Comparison of ENCODE assay signal across 8 mouse cellular contexts in the genomic region with DNA sequence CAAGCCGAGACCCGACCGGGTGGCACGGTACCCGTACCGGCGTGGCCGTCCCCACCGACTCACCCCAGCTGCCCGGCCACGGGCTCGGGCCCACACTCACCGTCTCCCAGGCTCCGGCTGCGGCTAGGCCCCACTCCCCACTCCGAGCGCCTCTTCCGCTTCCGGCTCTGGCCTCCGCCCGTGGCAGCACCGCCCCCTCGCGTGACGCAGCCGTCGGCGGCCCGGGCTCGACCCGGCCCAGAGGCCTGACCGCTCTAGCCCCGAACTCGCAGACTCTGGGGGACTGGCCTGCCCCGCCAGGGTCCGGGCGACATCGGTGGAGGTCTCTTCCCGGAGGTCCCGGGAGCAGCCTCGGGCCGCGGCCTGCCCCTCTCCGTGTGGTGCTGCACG. TPM values are rescaled to one million over a fixed set of nuclear protein-coding genes. Genes with fewer than 3 reads are reported as not detected.
DNase-seq lines count a peak whose midpoint lies in the region; ATAC-seq and TF ChIP-seq lines count a peak whose summit lies in the region.

No protein-coding gene starts in this region.

- in situ Hi-C loops in Patski (cut with MboI; ENCODE audit: low pct_unique_long_range_greater_than_20kb): no loop called here

- 1% methylated on average over 41 of the region's 45 CpGs for WGBS in hindbrain, embryonic 11.5 days

- peaks cover 3% of the 10 kb centered on the region; the same call in 1 of the 2 replicates for H3K36me3 ChIP-seq in hindbrain, embryonic 11.5 days (ENCODE audit: control insufficient read depth, insufficient read depth, low read length)

- H3K4me2 ChIP-seq in hindbrain, embryonic 11.5 days (replicated peaks; ENCODE audit: low read depth, low read length): peak overlapping the region; percentile 97

- H3K27me3 ChIP-seq in Patski: no peaks in the 10 kb centered on the region
- H3K27me3 ChIP-seq in hindbrain, embryonic 11.5 days (ENCODE audit: control insufficient read depth, insufficient read depth, low read length): no peaks in the 10 kb centered on the region

- DNase-seq in Patski (ENCODE audit: low read depth, low spot score): no peak
- peak; percentile 93 for DNase-seq in cerebellum, adult 9-11 months
- DNase-seq in frontal cortex, adult 2 months (ENCODE audit: extremely low spot score in 1 of 2, low spot score in 1 of 2): peak; percentile 79 to 92
- peak; percentile 95 for DNase-seq in hindbrain, embryonic 11.5 days (ENCODE audit: low spot score)
- peak; percentile 93 to 94 for DNase-seq in layer of hippocampus, postnatal 14 days (ENCODE audit: low spot score in 2 of 2)
- peak; percentile 97 for DNase-seq in lung, postnatal 10 days
- DNase-seq in ovary, postnatal 14 days (ENCODE audit: low spot score): peak; percentile 94
- DNase-seq in thymus, postnatal 10 days (ENCODE audit: low spot score in 2 of 2): peak; percentile 92 to 95

- TF ChIP-seq CTCF in Patski (IDR thresholded peaks at IDR 0.05): no peak

- H3K27ac ChIP-seq in hindbrain, embryonic 11.5 days (ENCODE audit: low read depth, low read length): peak overlapping the region; percentile 98

- POLR2A ChIA-PET in Patski (lab: Charles Lee): interaction anchor here (0.5 to 1.2 kb wide), 2 partner anchors 11 to 22 kb away, joined by 4 read pairs; no protein-coding TSS in a partner anchor

- CTCF ChIA-PET in Patski (lab: Charles Lee): no interaction called here

- H3K4me1 ChIP-seq in hindbrain, embryonic 11.5 days (replicated peaks; ENCODE audit: control insufficient read depth, insufficient read depth, low read length): peaks cover 20% of the 10 kb centered on the region

- H3K4me3 ChIP-seq in hindbrain, embryonic 11.5 days (ENCODE audit: low read depth, low read length): peak overlapping the region; percentile 63

- ATAC-seq in Patski: peak; percentile 74
- peak; percentile 93 for ATAC-seq in hindbrain, embryonic 11.5 days (ENCODE audit: low FRiP score)

- H3K9ac ChIP-seq in hindbrain, embryonic 11.5 days (ENCODE audit: low read depth, low read length): peak overlapping the region; percentile 99

- H3K9me3 ChIP-seq in hindbrain, embryonic 11.5 days (ENCODE audit: control insufficient read depth, low read length): no peaks in the 10 kb centered on the region

RNA-seq across cellular contexts. Expression of a gene that starts 0.7 kb away (rescaled TPM):
- polyA plus RNA-seq in Patski (2021): 75.6 TPM
- 156 and 191 TPM in 2 replicates for polyA plus RNA-seq in frontal cortex, adult 2 months (2012; rRNA removed)
- polyA plus RNA-seq in hindbrain, embryonic 11.5 days (2014; fragmentation: Nextera tagmentation; extraction: Ambion mirVana): 83.8 and 91.4 TPM in 2 replicates
- 10 to 100 TPM; 65.6 to 82.9 TPM for total RNA-seq in layer of hippocampus, postnatal 14 days (2021)

RNA-seq across cellular contexts. Expression of a gene that starts 56.6 kb away (rescaled TPM):
- polyA plus RNA-seq in Patski (2021): 14.3 TPM
- 12.3 and 13.3 TPM in 2 replicates for polyA plus RNA-seq in frontal cortex, adult 2 months (2012; rRNA removed)
- 23.7 and 28.4 TPM in 2 replicates for polyA plus RNA-seq in hindbrain, embryonic 11.5 days (2014; fragmentation: Nextera tagmentation; extraction: Ambion mirVana)
- 10 to 100 TPM; 12.8 to 14.2 TPM for total RNA-seq in layer of hippocampus, postnatal 14 days (2021)
